Comparison of ENCODE assay signal across 8 mouse cellular contexts in genomic region chr9:21962416-21963059, GRCm38 (mm10). TPM values are rescaled to one million over a fixed set of nuclear protein-coding genes. Genes with fewer than 3 reads are reported as not detected.
DNase-seq lines count a peak whose midpoint lies in the region; ATAC-seq and TF ChIP-seq lines count a peak whose summit lies in the region.

No protein-coding gene starts in this region.

- H3K4me2 ChIP-seq in forebrain, embryonic 12.5 days = peak overlapping the region; percentile 72
- peak overlapping the region; percentile 93 for H3K4me2 ChIP-seq in lung, embryonic 16.5 days (ENCODE audit: low read depth, low read length)

- H3K36me3 ChIP-seq in ES-E14 (ENCODE audit: control insufficient read depth, insufficient read depth, low read length, poor library complexity, severe bottlenecking) = no peaks in the 10 kb centered on the region; the same call in 1 of the 2 replicates
- H3K36me3 ChIP-seq in forebrain, embryonic 12.5 days (replicated peaks) = 0 out of 2 replicates have a peak, but pooled peaks cover under 1% of the 10 kb centered on the region
- H3K36me3 ChIP-seq in lung, embryonic 16.5 days (ENCODE audit: control insufficient read depth, insufficient read depth, low read length) = no peaks in the 10 kb centered on the region

- no peak overlapping the region for H3K27ac ChIP-seq in ES-E14 (ENCODE audit: insufficient read depth, low read depth, low read length, poor library complexity, severe bottlenecking)
- no peak overlapping the region for H3K27ac ChIP-seq in forebrain, embryonic 12.5 days
- no peak overlapping the region for H3K27ac ChIP-seq in lung, embryonic 16.5 days (ENCODE audit: low read length)

- H3K27me3 ChIP-seq in forebrain, embryonic 12.5 days = peaks cover 55% of the 10 kb centered on the region
- H3K27me3 ChIP-seq in lung, embryonic 16.5 days (ENCODE audit: control insufficient read depth, insufficient read depth, low read depth, low read length) = peaks cover 14% of the 10 kb centered on the region

- peak; percentile 21; the same call in 1 of the 2 replicates for ATAC-seq in cerebellum, adult (ENCODE audit: insufficient number of reproducible peaks, low FRiP score, low TSS enrichment)
- peak; percentile 83 for ATAC-seq in forebrain, embryonic 12.5 days (ENCODE audit: low FRiP score)
- ATAC-seq in lung, embryonic 16.5 days (ENCODE audit: low read depth) = peak; percentile 82

- DNase-seq in ES-E14 (ENCODE audit: low read depth, low spot score) = peak; percentile 56
- DNase-seq in heart, postnatal 4 days = peak; percentile 66
- DNase-seq in layer of hippocampus, adult 8-10 months (ENCODE audit: low spot score in 2 of 2) = peak; percentile 68 to 72
- DNase-seq in ovary, postnatal 10 days (ENCODE audit: low spot score) = peak; percentile 36
- peak; percentile 74 for DNase-seq in thymus, postnatal 0 days (ENCODE audit: low spot score)

- H3K4me3 ChIP-seq in ES-E14 (ENCODE audit: insufficient read depth in 1 of 2, low read depth in 1 of 2, low read length in 2 of 2, poor library complexity in 1 of 2, severe bottlenecking in 1 of 2) = peak overlapping the region; percentile 54 to 68
- H3K4me3 ChIP-seq in forebrain, embryonic 12.5 days (replicated peaks) = peak overlapping the region; percentile 42
- peak overlapping the region; percentile 55 for H3K4me3 ChIP-seq in lung, embryonic 16.5 days (ENCODE audit: low read length)

- H3K9ac ChIP-seq in ES-E14 (ENCODE audit: insufficient read depth, low read depth, low read length, poor library complexity, severe bottlenecking) = peak overlapping the region; percentile 42; the same call in 1 of the 2 replicates
- H3K9ac ChIP-seq in forebrain, embryonic 12.5 days = peak overlapping the region; percentile 45
- H3K9ac ChIP-seq in lung, embryonic 16.5 days (ENCODE audit: low read length) = peak overlapping the region; percentile 67

- WGBS in forebrain, embryonic 12.5 days = 3% methylated on average over 34 of the region's 34 CpGs
- WGBS in lung, embryonic 16.5 days = 4% methylated on average over 34 of the region's 34 CpGs

- peaks cover 0 to 9% of the 10 kb centered on the region in 2 experiments; a peak in 2 of 4 replicates for H3K4me1 ChIP-seq in ES-E14 (ENCODE audit: control insufficient read depth in 2 of 2, insufficient read depth in 2 of 2, low read length in 2 of 2, poor library complexity in 1 of 2)
- peaks cover 28% of the 10 kb centered on the region for H3K4me1 ChIP-seq in forebrain, embryonic 12.5 days
- peaks cover 31% of the 10 kb centered on the region for H3K4me1 ChIP-seq in lung, embryonic 16.5 days (replicated peaks; ENCODE audit: control insufficient read depth, insufficient read depth, low read length)

- in situ Hi-C loops in ES-E14 (cut with MboI; ENCODE audit: low sequenced_read_pairs in 2 of 2, unreplicated experiment in 2 of 2) = no loop called here

- no peaks in the 10 kb centered on the region for H3K9me3 ChIP-seq in ES-E14 (ENCODE audit: control insufficient read depth, insufficient read depth, low read depth, low read length)
- H3K9me3 ChIP-seq in forebrain, embryonic 12.5 days = no peaks in the 10 kb centered on the region
- no peaks in the 10 kb centered on the region for H3K9me3 ChIP-seq in lung, embryonic 16.5 days (ENCODE audit: control insufficient read depth, low read length)

TF ChIP-seq in ES-E14, 5 proteins besides CTCF, POLR2A, EP300 and RAD21:
- TF ChIP-seq ZC3H11A (IDR thresholded peaks at IDR 0.05; ENCODE audit: borderline replicate concordance, low read depth, low read length) (no peak), MAFK (IDR thresholded peaks at IDR 0.05; ENCODE audit: insufficient read depth, low read depth, low read length) (no peak), ZNF384 (IDR thresholded peaks at IDR 0.05; ENCODE audit: low read depth, low read length) (no peak), CHD2 (IDR thresholded peaks at IDR 0.05; ENCODE audit: low read depth, low read length) (no peak), HCFC1 (IDR thresholded peaks at IDR 0.05; ENCODE audit: borderline replicate concordance, insufficient read depth, low read length) (no peak)

RNA-seq across cellular contexts. Expression of gene Epor, which starts 0.8 kb away (rescaled TPM):
- 1.7 and 3.9 TPM in 2 replicates for total RNA-seq in ES-E14 (2012; rRNA removed)
- polyA plus RNA-seq in forebrain, embryonic 12.5 days (2016; fragmentation: Nextera tagmentation; extraction: Ambion mirVana) = 2.0 and 4.1 TPM in 2 replicates
- 1 to 10 TPM; 1.7 to 2.1 TPM for total RNA-seq in heart, postnatal 4 days (2021)
- 10 to 100 TPM in 1 of 4 experiments, 1 to 10 TPM in 3; 6.6 to 11.3 (median 8.2) TPM for total RNA-seq in layer of hippocampus, adult 8-10 months (2022)
- polyA plus RNA-seq in lung, embryonic 16.5 days (2015; fragmentation: Nextera tagmentation; extraction: Ambion mirVana) = 7.5 and 10.3 TPM in 2 replicates
- 2.5 and 3.1 TPM in 2 replicates for polyA plus RNA-seq in thymus, postnatal 0 days (2015; fragmentation: Nextera tagmentation; extraction: Ambion mirVana)

RNA-seq across cellular contexts. Expression of gene Swsap1, which starts 7.0 kb away (rescaled TPM):
- total RNA-seq in ES-E14 (2012; rRNA removed) = 9.5 and 10.8 TPM in 2 replicates
- 7.4 and 9.5 TPM in 2 replicates for polyA plus RNA-seq in forebrain, embryonic 12.5 days (2016; fragmentation: Nextera tagmentation; extraction: Ambion mirVana)
- total RNA-seq in heart, postnatal 4 days (2021) = 1 to 10 TPM; 8.8 to 9.0 TPM
- 10 to 100 TPM; 12.0 to 14.0 (median 13.1) TPM for total RNA-seq in layer of hippocampus, adult 8-10 months (2022)
- 5.4 and 6.2 TPM in 2 replicates for polyA plus RNA-seq in lung, embryonic 16.5 days (2015; fragmentation: Nextera tagmentation; extraction: Ambion mirVana)
- 5.3 and 5.9 TPM in 2 replicates for polyA plus RNA-seq in thymus, postnatal 0 days (2015; fragmentation: Nextera tagmentation; extraction: Ambion mirVana)

RNA-seq across cellular contexts. Expression of gene Plppr2, which starts 25.7 kb away (rescaled TPM):
- 2.0 and 2.6 TPM in 2 replicates for total RNA-seq in ES-E14 (2012; rRNA removed)
- polyA plus RNA-seq in forebrain, embryonic 12.5 days (2016; fragmentation: Nextera tagmentation; extraction: Ambion mirVana) = 37.0 and 40.9 TPM in 2 replicates
- 1 to 10 TPM; 3.0 to 3.1 TPM for total RNA-seq in heart, postnatal 4 days (2021)
- 100 to 1,000 TPM; 229 to 244 (median 235) TPM for total RNA-seq in layer of hippocampus, adult 8-10 months (2022)
- polyA plus RNA-seq in lung, embryonic 16.5 days (2015; fragmentation: Nextera tagmentation; extraction: Ambion mirVana) = 7.7 and 8.2 TPM in 2 replicates
- polyA plus RNA-seq in thymus, postnatal 0 days (2015; fragmentation: Nextera tagmentation; extraction: Ambion mirVana) = 0.36 and 0.51 TPM in 2 replicates

RNA-seq across cellular contexts. Expression of gene Rgl3, which starts 26.7 kb away (rescaled TPM):
- total RNA-seq in ES-E14 (2012; rRNA removed) = 0.27 and 0.37 TPM in 2 replicates
- polyA plus RNA-seq in forebrain, embryonic 12.5 days (2016; fragmentation: Nextera tagmentation; extraction: Ambion mirVana) = 2.1 and 3.4 TPM in 2 replicates
- total RNA-seq in heart, postnatal 4 days (2021) = under 1 TPM; 0.71 to 0.97 TPM
- total RNA-seq in layer of hippocampus, adult 8-10 months (2022) = 1 to 10 TPM; 2.2 to 4.2 (median 2.6) TPM
- polyA plus RNA-seq in lung, embryonic 16.5 days (2015; fragmentation: Nextera tagmentation; extraction: Ambion mirVana) = 8.8 and 9.1 TPM in 2 replicates
- 2.8 and 3.8 TPM in 2 replicates for polyA plus RNA-seq in thymus, postnatal 0 days (2015; fragmentation: Nextera tagmentation; extraction: Ambion mirVana)

RNA-seq across cellular contexts. Expression of gene Tmem205, which starts 35.2 kb away (rescaled TPM):
- total RNA-seq in ES-E14 (2012; rRNA removed) = 38.1 and 75.3 TPM in 2 replicates
- 32.9 and 33.3 TPM in 2 replicates for polyA plus RNA-seq in forebrain, embryonic 12.5 days (2016; fragmentation: Nextera tagmentation; extraction: Ambion mirVana)
- total RNA-seq in heart, postnatal 4 days (2021) = 10 to 100 TPM; 20.1 to 21.3 TPM
- 10 to 100 TPM; 42.8 to 49.1 (median 43.5) TPM for total RNA-seq in layer of hippocampus, adult 8-10 months (2022)
- polyA plus RNA-seq in lung, embryonic 16.5 days (2015; fragmentation: Nextera tagmentation; extraction: Ambion mirVana) = 58.8 and 65.3 TPM in 2 replicates
- polyA plus RNA-seq in thymus, postnatal 0 days (2015; fragmentation: Nextera tagmentation; extraction: Ambion mirVana) = 29.6 and 31.1 TPM in 2 replicates

Comparison
In these comparisons a context has a peak if more than half of its experiments do, and no peak if none do; other contexts are left out.
1. ATAC-seq: peak in every context shown above with its lines; median percentile 83 in forebrain, embryonic 12.5 days; 82 in lung, embryonic 16.5 days; 21 in cerebellum, adult.
2. RNA of gene Plppr2, which starts 25.7 kb away (total RNA-seq): 229 to 244 TPM in layer of hippocampus, adult 8-10 months; 3.0 to 3.1 TPM in heart, postnatal 4 days and 2.0 to 2.6 TPM in ES-E14; every median in the first group is over 10 times any median in the second.
3. Peak in every context shown above with its lines, with median percentiles within 50 percentile points of each other: DNase-seq, H3K4me3 ChIP-seq and H3K9ac ChIP-seq.